Mouse (Mus musculus) retina, embryonic 14.5 days (tissue): ENCODE measurements at regions not wholly inside any gene's neighbourhood (a gene's known extent, or its start where the extent isn't known, plus 50 kb on each side); places are given as distances from the start of the nearest gene placed in this dataset.

Experiments
- DNase-seq: peaks from one replicate; pipeline ENCODE4 v3.0.0-alpha.2; 2015; ENCODE audit warnings: low spot score

DNA sequence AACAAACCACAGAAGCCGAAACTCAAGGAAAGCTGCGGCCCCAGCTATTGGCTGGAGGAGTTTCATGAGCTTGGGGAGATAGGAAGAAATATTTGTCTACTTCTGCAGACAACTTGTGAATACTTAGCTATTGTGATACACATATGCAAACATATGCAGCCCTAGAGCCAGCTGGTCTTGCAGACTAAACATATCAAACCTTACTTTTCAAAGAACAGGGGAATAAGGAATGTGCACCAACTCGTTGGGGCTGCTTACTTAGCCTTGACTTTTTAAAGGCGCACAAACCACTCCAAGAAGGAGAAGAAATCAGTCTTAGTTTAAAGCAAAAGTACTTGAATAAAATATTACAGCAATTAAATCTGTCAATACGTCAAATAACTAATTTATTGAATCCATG, 106.8 kb upstream of the Lpar1 start:
- no peak for DNase-seq

GRCm38 (mm10) chr4:58658206-58658605, 104.5 kb upstream of the Lpar1 start:
- no peak for DNase-seq

DNA sequence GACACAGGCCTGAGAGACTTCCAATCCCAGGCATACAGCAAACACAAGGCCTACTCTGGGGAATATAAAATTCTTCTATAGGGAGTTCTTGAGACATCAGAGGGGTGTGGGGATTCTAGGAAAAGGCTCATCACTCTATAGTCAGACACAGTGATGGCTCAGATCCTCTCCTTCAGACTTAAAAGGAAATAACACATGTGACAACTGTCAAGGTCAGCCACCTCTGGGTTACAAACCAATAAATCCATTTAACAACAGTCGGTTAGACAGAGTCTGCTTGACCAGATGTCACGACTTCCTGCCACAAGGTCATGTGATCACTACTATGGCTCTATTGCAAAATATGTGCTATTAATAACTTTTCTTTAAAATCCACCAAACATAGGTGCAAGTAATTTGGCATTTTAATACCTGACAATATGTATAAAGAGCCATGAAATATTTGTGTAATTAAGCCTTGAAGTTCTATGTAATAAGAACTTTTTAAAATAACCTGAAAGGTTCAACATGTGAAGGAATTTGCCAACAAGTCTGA, 94.1 kb upstream of the Lpar1 start:
- DNase-seq = no peak

- no peak for DNase-seq
These were observed 93.1 kb upstream of the Lpar1 start for GRCm38 (mm10) chr4:58646821-58647220.

DNA sequence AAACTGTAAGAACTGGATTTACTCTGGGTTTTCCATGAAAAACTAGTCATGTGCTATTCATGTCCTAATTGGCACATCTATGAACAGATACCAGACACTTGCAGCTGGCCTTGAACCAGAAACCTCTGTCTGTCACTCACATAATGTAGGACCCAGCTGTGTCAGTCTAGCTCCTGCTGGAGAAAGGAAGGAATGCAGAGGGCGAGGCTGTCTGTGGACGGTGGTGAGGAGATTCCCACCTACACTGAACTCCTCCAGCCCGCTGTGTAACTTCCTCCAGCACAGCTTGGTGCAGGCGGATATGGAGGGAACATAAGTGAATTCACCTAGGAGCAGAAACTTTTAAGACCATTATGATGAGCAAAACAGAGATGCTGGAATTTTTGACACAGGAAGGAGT, 89.7 kb upstream of the Lpar1 start:
- DNase-seq = no peak

DNA sequence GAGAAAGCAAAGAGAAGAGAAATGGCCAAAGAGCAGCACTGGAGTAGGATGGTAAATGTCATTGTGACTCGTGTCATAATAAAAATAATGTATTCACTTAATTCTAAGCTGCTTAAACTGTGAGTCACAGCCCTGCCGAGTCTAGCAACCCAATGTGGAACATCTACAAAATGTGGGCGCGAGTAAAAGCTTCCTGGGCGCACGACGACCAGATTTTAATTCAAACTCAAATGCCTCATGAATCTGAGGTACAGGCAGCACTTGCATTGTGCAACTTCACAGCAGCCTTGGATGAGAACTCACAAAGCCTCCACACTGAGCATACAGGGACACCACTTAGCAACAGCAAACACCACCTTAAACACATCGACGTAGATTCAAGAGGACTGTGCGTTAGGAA, 88.5 kb upstream of the Lpar1 start:
- no peak for DNase-seq

- DNase-seq = no peak
These were observed 79.0 kb upstream of the Lpar1 start for GRCm38 (mm10) chr4:58632696-58633095.

DNA sequence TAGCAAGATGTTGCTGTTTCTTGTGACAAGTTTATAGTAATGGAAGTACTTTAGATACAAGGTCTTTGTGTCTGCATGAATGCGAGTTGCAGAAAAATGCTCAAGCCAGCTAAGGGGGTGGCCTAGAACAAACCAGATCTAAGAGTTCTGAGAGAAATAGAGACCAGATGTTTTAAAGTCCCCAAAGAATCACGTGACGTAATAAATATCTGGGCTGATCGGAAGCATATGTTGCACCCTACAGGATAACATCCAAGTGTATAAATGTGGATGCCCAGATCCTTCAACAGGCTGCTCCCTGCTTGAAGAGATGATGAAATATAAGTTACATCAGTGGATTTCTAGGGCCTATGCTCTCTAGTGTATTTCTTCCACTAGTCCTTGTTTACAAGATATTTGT, 77.7 kb upstream of the Lpar1 start:
- no peak for DNase-seq

- DNase-seq = no peak
These were observed 73.3 kb upstream of the Lpar1 start for GRCm38 (mm10) chr4:58627021-58627420.

DNA sequence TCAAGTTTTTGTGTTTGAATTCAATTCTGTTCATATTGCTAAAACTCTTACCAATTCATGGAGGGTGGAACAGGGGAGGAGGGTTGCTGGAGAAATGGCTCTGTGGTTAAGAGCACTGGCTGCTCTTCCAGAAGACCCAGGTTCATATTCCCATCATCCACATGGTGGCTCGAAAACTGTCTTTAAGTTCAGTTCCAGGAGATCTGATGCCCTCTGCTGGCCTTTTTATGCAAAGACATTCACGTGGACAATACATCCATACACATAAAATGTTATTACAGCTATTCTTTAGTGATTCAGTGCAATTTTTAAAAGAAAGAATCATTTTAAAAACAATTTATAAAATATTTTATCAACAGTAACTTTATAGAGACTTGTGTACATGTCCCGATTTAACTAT, 70.4 kb upstream of the Lpar1 start:
- DNase-seq = no peak

DNA sequence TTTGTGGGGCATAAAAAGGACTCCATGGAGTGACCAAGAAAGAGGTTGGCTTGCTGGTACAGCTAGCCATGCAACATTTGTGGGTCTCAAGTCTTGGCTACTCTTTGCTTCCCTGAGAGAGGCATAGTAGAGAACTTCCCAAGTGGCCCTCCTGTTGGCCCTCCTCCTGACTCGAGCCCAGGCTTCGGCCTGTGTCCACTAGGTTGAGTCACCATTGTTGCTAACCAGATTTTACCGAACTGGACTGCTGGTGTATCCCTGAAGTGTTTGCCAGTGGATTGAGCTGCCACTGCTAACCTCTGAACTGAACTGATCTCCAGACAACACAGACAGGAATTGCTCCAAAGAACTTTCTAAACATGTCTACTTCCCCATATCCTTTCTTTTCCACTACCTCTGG, 66.9 kb upstream of the Lpar1 start:
- no peak for DNase-seq

GRCm38 (mm10) chr4:58617261-58617660, 63.6 kb upstream of the Lpar1 start:
- no peak for DNase-seq

- no peak for DNase-seq
These were observed 59.8 kb upstream of the Lpar1 start for GRCm38 (mm10) chr4:58613536-58613935.

GRCm38 (mm10) chr4:58613022-58613421, 59.3 kb upstream of the Lpar1 start:
- DNase-seq = no peak

DNA sequence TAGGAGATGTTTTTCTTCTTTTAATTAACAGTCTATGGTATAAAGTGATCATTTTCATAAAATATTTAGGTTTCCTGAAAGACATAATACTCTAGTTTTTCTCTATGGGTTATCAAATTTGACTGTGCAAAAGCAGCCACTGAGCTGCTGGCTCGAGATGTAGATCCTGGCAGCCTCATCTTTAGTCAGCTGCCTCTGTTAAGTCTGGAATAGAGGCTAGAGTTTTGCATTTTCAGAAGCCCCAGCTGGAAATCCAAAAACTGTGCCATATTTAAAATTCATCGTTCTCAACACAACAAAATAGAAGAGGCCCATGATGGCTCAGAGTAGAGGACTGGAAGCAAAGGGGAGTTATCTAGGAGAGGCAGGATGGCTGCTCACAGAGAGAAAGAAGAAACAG, 53.8 kb upstream of the Lpar1 start:
- DNase-seq = no peak

DNA sequence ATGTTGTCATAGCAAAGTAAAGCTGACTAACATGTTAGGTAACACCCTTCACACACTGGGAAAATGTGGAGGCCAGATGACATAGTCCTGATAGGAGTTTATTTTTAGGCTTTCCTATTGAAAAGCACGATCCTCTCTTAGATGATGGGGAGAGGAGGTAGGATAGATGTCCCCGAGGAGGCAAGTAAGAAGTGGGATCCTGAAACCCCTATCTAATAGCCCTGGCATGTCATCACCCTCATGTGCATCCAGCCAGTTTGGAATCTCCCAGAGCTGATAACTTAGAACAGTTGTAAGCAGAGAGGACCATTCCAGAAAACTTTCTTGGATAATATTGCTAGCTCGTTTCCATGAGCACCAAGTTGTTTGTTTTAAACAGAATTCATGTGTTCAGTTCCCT, 52.2 kb upstream of the Lpar1 start:
- no peak for DNase-seq
